Mouse (Mus musculus) hindbrain, embryonic 11.5 days (tissue): ENCODE data around the gene Chn2. TPM values are rescaled to one million over a fixed set of nuclear protein-coding genes. Genes with fewer than 3 reads are reported as not detected.

ENCODE experiments used
- ATAC-seq: fragments of 200-750 bp; cut with Nextera tagmentation; 2 replicates; pipeline ENCODE4 v1.8.0; 2017; ENCODE audit warnings: mild to moderate bottlenecking, moderate TSS enrichment, moderate library complexity; ENCODE audit not compliant: low FRiP score
- DNase-seq: peaks from one replicate; pipeline ENCODE4 v3.0.0-alpha.2; 2015; ENCODE audit warnings: low spot score
- H3K27ac ChIP-seq: fragments of 300-500 bp; sonication (generic); 2 replicates; pipeline ENCODE4 v1.5.1; 2014; ENCODE audit warnings: mild to moderate bottlenecking, low read depth, low read length
- H3K27me3 ChIP-seq: fragments of 300-500 bp; sonication (generic); 2 replicates; pipeline ENCODE4 v1.6.1; 2014; ENCODE audit warnings: mild to moderate bottlenecking, low read length, moderate library complexity, mixed read lengths; ENCODE audit not compliant: control insufficient read depth, insufficient read depth
- H3K36me3 ChIP-seq: fragments of 300-500 bp; sonication (generic); 2 replicates; pipeline ENCODE4 v1.6.1; 2014; ENCODE audit warnings: mild to moderate bottlenecking, low read length, moderate library complexity, mixed read lengths; ENCODE audit not compliant: control insufficient read depth, insufficient read depth
- H3K4me1 ChIP-seq: fragments of 300-500 bp; sonication (generic); replicated peaks from 2 replicates; pipeline ENCODE4 v1.6.1; 2014; ENCODE audit warnings: low read length, mixed read lengths; ENCODE audit not compliant: control insufficient read depth, insufficient read depth
- H3K4me2 ChIP-seq: fragments of 300-500 bp; sonication (generic); replicated peaks from 2 replicates; pipeline ENCODE4 v1.6.1; 2014; ENCODE audit warnings: mild to moderate bottlenecking, low read depth, low read length
- H3K4me3 ChIP-seq: fragments of 300-500 bp; sonication (generic); 2 replicates; pipeline ENCODE4 v1.5.1; 2014; ENCODE audit warnings: low read depth, low read length
- H3K9ac ChIP-seq: fragments of 300-500 bp; sonication (generic); 2 replicates; pipeline ENCODE4 v1.6.1; 2014; ENCODE audit warnings: low read depth, low read length
- H3K9me3 ChIP-seq: fragments of 300-500 bp; sonication (generic); 2 replicates; pipeline ENCODE4 v1.6.1; 2016; ENCODE audit warnings: low read length; ENCODE audit not compliant: control insufficient read depth
- WGBS: fragments of 180-500 bp; shearing (Covaris S2); extraction: QIAGEN DNeasy Blood & Tissue Kit; methylation state at CpG from one replicate; pipeline ENCODE4 v1.1.7; 2014; 5-methylcytosine and 5-hydroxymethylcytosine counted together
- polyA plus RNA-seq: library from polyadenylated mRNA; unstranded; fragments of >200 nt; fragmentation: Nextera tagmentation; extraction: Ambion mirVana; gene quantifications from 2 replicates; pipeline ENCODE4 v1.2.1, GENCODE M21; 2014

The Chn2 gene
- polyA plus RNA-seq, 1 experiment from 2014 or later: 14.4 TPM

DNA sequence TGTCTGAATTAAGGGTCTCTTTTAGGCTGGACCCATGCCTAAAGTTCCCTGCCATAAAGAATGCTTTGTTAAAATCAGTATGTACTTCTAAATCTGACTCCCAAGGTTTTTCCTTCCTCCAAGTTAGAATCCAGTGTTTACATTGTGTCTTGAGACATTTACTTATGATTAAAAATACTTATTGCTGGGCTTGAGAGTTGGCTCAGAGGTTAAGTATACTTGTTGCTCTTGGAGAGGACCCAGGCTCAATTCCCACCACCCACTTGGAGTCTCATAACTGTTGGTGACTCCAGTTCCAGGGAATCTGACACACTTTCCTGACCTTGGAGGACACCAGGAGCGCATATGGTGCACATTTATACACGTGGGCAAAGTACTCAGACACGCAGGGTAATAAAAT lies 20.9 kb downstream of the Chn2 start:
- Histone ChIP-seq H3K27ac (no peak overlapping the region), H3K9me3 (no peaks in the 10 kb centered on the region), H3K4me1 (no peaks in the 10 kb centered on the region), H3K27me3 (no peaks in the 10 kb centered on the region), H3K4me2 (no peak overlapping the region), H3K36me3 (no peaks in the 10 kb centered on the region), H3K9ac (no peak overlapping the region), H3K4me3 (no peak overlapping the region)
- DNase-seq: no peak
- WGBS: 82% methylated on average over 3 of the region's 3 CpGs
- ATAC-seq: no peak

DNA sequence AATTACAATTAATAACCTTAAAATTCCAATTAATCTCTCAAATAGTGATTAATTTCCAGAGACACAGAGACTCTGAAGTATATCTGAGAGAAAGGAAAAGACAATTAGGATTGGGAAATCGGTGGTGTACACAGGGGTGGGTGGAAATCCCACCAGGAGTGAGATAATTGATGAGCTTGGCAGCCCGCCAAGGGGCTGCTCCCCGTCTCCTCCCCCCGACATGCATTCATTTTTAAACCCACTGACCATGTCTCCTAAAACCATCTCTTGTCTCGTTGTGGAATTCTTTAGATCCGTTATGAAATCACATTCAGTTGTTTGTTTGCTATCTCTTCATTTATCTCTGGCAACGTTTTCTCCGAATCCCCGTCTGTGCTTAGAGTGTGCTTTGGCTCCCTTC lies 22.0 kb downstream of the Chn2 start:
- Histone ChIP-seq H3K4me2 (no peak overlapping the region), H3K4me3 (no peak overlapping the region), H3K9me3 (no peaks in the 10 kb centered on the region), H3K4me1 (no peaks in the 10 kb centered on the region), H3K9ac (no peak overlapping the region), H3K27me3 (no peaks in the 10 kb centered on the region), H3K36me3 (no peaks in the 10 kb centered on the region), H3K27ac (no peak overlapping the region)
- WGBS: 51% methylated on average over 9 of the region's 9 CpGs
- DNase-seq (no peak), ATAC-seq (no peak)

DNA sequence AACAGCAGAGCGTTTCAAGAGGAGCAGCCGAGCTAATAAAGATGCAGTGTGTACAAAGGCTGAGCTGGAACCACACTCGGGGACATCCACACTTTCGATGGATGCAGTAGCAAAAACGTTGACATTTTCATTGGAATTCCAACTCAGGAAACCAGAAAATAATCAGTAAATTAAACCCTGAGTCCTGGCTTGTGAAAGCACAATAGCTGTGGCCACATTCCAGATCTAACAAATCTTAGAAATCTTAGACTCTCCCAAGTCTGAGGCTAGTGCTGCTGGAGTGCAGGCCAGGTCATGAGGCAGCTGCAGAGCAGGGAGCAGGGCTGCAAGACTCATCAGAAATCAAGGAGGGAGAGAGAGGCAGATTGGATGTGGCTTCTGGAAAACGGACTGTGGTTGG lies 24.5 kb downstream of the Chn2 start:
- 84% methylated on average over 6 of the region's 6 CpGs for WGBS
- H3K36me3 ChIP-seq: no peaks in the 10 kb centered on the region
- H3K4me1 ChIP-seq: no peaks in the 10 kb centered on the region
- H3K4me2 ChIP-seq: no peak overlapping the region
- DNase-seq (no peak), ATAC-seq (no peak)
- no peak overlapping the region for H3K27ac ChIP-seq
- no peaks in the 10 kb centered on the region for H3K9me3 ChIP-seq
- H3K9ac ChIP-seq: no peak overlapping the region
- no peak overlapping the region for H3K4me3 ChIP-seq
- H3K27me3 ChIP-seq: no peaks in the 10 kb centered on the region

DNA sequence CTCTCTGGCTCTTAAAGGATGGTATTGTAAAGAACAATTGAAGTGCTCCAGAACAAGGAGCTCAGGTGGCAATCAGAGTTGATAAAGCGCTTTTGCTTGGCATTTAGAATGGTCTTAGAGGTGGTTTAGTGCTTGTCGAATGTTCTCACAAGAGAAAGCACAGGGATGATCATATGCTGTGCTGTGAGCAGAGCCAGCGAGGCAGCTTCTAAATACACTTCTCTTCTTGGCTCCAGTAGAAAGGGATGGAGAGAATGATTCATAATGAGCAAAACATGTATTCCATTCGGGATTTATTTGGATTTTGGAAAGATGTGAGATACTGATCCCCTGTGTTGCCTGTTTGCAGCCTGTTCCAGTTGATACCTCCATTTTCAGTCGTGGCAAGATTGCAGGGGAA lies 28.0 kb downstream of the Chn2 start:
- Histone ChIP-seq H3K4me3 (no peak overlapping the region), H3K36me3 (no peaks in the 10 kb centered on the region), H3K27ac (no peak overlapping the region), H3K9ac (no peak overlapping the region), H3K9me3 (no peaks in the 10 kb centered on the region), H3K4me1 (no peaks in the 10 kb centered on the region), H3K4me2 (no peak overlapping the region), H3K27me3 (no peaks in the 10 kb centered on the region)
- DNase-seq (no peak), ATAC-seq (no peak)
- WGBS: 82% methylated on average over 5 of the region's 5 CpGs

DNA sequence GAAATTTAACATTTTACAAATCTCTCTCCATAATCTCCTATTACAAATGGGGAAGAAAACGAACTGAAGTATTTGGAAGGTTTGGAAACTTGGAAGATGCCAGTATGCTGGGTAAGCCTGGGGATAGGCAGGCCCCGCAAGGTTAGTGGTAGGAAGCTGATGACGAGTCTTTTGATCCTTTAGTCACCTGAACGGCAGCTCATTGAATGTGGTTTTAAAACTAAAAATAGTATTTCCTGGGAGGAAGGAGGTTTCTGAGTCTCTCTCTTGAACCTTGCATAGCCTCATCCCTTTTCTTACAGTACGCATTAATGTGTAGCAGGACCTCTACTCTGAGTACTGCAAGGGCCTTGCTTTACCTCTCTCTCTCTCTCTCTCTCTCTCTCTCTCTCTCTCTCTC lies 29.5 kb downstream of the Chn2 start:
- Histone ChIP-seq H3K4me1 (no peaks in the 10 kb centered on the region), H3K9ac (no peak overlapping the region), H3K27ac (no peak overlapping the region), H3K27me3 (no peaks in the 10 kb centered on the region), H3K4me3 (no peak overlapping the region), H3K36me3 (no peaks in the 10 kb centered on the region), H3K4me2 (no peak overlapping the region), H3K9me3 (no peaks in the 10 kb centered on the region)
- ATAC-seq (no peak), DNase-seq (no peak)
- WGBS: 80% methylated on average over 5 of the region's 5 CpGs

DNA sequence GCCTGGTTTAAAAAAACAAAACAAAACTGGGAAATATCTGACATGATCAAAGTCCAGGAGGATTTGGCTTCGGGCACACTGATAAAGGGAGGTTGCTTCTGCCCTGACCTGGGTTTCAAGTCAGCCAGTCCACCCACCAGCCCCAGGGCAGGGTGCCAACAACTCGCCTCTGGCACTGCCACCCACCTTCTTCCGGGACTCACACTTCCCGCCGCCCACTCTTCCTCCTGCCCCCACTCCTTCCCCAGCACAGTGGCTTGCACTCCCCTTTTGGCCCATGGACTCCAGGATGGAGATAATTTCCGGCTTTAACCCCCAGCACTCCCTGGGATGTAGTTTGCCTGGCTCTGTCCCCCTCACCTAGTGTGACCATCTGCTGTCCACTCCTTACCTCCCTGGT lies 31.4 kb downstream of the Chn2 start:
- H3K9ac ChIP-seq: no peak overlapping the region
- ATAC-seq: no peak
- H3K4me3 ChIP-seq: no peak overlapping the region
- no peak for DNase-seq
- H3K27me3 ChIP-seq: no peaks in the 10 kb centered on the region
- H3K4me2 ChIP-seq: no peak overlapping the region
- WGBS: 83% methylated on average over 6 of the region's 6 CpGs
- no peaks in the 10 kb centered on the region for H3K4me1 ChIP-seq
- no peaks in the 10 kb centered on the region for H3K36me3 ChIP-seq
- no peak overlapping the region for H3K27ac ChIP-seq
- H3K9me3 ChIP-seq: no peaks in the 10 kb centered on the region

DNA sequence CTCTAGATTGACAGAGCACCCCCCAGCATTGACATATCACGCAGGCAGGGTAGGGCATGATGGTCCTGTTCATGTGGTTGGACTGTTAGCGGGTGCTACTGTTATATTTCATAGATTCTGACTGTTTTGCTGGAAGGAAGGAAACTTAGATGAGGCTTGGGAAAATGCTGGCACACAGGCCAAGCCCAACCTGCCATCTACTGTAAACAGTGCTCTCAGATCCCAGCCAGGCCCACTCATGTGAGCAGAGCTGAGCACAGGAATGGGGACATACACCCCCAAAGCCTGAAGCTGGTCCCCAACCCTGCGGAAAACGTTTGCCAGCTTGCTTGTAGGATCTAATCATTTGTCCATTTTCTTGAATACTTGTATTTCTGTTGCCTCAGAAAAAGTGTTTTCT lies 32.1 kb downstream of the Chn2 start:
- ATAC-seq (no peak), DNase-seq (no peak)
- Histone ChIP-seq H3K4me1 (no peaks in the 10 kb centered on the region), H3K9ac (no peak overlapping the region), H3K9me3 (no peaks in the 10 kb centered on the region), H3K27me3 (no peaks in the 10 kb centered on the region), H3K4me3 (no peak overlapping the region), H3K27ac (no peak overlapping the region), H3K4me2 (no peak overlapping the region), H3K36me3 (no peaks in the 10 kb centered on the region)
- 93% methylated on average over 4 of the region's 4 CpGs for WGBS

DNA sequence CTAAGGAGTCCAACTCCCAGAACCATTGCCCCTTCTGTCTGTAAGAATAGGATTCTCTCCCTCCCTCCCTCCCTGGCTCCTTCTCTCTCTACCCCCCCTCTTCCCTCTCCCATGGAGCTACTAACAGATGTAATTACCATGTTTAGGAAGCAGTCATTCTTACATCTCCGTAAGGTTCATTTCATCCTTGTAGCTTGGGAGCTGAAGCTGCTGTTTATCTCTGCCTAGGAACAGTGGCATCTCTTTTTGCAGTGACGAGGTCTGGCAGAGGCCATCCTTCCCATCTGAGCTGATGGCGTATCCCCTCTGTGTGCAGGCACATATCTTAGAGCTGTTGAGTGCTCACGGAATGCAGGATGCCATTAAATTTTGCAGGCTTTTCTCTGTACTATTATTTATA lies 35.1 kb downstream of the Chn2 start:
- Histone ChIP-seq H3K4me3 (no peak overlapping the region), H3K9me3 (no peaks in the 10 kb centered on the region), H3K36me3 (no peaks in the 10 kb centered on the region), H3K27ac (no peak overlapping the region), H3K4me2 (no peak overlapping the region), H3K9ac (no peak overlapping the region), H3K27me3 (no peaks in the 10 kb centered on the region), H3K4me1 (no peaks in the 10 kb centered on the region)
- WGBS: 56% methylated on average over 4 of the region's 4 CpGs
- DNase-seq: no peak
- ATAC-seq: no peak

DNA sequence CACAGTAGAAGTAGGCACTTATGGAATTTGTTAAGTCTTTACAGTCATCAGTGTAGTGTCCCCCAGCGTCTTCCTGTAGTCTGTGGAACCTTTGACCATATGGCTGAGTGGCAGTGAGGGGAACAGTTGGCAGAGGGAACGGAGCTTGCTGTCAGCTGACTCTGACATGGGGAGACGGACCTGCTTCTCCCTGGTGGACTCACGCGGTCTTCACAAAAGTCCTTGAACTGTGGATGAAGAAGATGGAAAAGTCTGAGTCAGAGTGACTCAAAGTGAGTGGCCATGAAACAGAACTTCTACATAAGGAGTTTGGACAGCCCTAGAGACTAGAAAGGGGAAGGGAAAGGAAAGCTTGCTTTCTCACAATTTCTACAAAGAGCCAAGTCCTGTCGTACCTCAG lies 36.1 kb downstream of the Chn2 start:
- Histone ChIP-seq H3K9me3 (no peaks in the 10 kb centered on the region), H3K4me1 (no peaks in the 10 kb centered on the region), H3K4me2 (no peak overlapping the region), H3K27me3 (no peaks in the 10 kb centered on the region), H3K36me3 (no peaks in the 10 kb centered on the region), H3K9ac (no peak overlapping the region), H3K27ac (no peak overlapping the region), H3K4me3 (no peak overlapping the region)
- no peak for ATAC-seq
- WGBS: 91% methylated on average over 6 of the region's 6 CpGs
- DNase-seq: no peak
